Mouse (Mus musculus): ENCODE measurements around the gene Rab4b. TPM values are rescaled to one million over a fixed set of nuclear protein-coding genes. Genes with fewer than 3 reads are reported as not detected.

Rab4b gene
- total RNA-seq (2017): 66.0 and 67.0 TPM in 2 replicates

DNA sequence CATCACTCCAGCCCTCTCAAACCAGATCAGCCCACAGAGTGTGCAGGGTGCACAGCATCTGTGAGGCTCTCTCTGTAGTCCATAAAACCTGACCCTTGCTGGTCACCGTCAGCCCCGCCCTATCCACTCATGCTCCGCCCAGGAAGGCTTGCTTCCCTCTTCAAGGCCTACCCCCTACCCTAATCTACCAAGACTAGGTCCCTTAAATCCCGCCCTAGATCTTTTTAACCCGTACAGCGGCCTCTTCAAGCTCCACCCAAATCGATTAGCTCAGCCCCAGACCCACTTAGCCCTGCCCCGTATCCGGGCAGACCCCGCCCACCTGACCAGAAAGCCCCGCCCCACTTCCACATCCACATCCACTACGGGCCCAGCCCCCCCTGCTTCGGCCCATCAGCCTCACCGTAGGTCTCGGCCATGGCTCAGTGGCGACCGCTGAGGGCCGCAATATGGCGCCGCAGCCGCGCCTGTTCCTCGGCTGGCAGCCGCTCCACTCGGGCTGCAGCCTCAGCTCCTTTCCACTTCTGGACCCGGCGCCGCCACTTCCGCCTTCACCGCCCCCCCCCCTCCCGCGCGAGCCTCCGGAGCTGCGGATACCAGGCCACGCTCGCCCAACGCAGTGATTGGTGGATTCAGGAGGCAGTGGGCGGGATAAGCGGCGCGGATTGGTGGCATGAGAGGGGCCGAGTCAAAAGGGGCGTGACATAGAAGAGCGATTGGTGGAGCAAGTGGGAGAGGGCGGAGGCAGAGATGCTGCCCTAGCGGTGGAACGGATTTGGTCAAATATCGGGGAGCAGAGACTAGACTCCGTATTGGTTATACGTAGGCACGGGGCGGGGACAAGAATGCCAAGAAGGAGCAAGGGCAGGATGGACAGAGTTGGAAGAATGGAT lies at the start of gene Rab4b:
TSS of gene Rab4b (minus strand) at position 573 of the 893 bp plus-strand sequence.
- ATAC-seq (ENCODE audit: extremely low read depth, insufficient number of reproducible peaks, low FRiP score, poor library complexity, severe bottlenecking): peak; percentile 94

DNA sequence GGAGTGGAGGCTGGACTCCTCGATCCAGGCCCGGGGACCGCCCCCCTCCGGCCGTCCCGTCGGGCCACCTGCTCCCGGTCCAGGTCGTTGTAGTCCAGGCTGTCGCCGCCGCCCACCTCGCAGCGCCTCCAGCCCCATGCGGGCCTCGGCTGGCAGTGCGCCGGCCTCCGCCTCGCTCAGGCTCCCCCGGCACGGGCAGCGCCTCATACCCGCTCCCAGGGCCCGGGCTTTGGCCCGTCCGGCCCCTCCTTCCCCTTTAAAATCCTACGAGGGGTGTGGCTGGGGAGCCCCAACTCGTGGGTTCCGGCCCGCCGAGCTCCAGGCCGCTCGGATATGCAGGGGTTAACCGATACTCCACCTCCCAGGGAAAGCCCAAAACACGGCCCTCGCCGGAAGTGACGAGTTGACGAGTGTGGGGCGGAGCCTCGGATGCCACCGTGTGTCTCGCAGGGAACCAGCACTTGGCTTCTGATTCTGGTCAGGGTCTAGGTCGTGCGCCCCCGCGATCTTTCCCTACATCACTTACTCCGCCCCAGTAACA lies 49.7 kb upstream of the Rab4b start, which contains the start of gene Itpkc:
TSS of gene Itpkc (minus strand) at position 381 of the 541 bp plus-strand sequence.
- peak; percentile 84 for ATAC-seq (ENCODE audit: extremely low read depth, insufficient number of reproducible peaks, low FRiP score, poor library complexity, severe bottlenecking)

DNA sequence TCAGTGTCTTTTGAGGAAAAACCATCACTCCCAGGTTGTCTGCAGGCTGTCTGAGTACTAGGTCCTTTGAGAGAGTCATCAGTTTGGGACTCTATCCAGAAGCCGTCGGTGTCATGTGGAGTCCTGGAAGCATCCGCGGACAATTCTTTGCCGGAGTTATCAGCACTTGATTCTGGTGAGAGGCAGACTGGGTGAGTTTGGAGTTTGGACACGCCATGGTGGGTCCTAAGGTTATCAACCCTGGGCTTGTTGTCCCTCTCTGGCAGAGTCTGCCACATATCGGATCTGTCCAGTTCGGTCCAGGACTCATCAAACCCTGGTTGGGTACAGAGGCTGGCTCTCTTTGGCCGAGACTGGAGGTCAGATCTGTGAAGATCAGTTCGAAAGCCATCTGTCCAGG lies 49.0 kb upstream of the Rab4b start:
- no peak for ATAC-seq (ENCODE audit: extremely low read depth, insufficient number of reproducible peaks, low FRiP score, poor library complexity, severe bottlenecking)

DNA sequence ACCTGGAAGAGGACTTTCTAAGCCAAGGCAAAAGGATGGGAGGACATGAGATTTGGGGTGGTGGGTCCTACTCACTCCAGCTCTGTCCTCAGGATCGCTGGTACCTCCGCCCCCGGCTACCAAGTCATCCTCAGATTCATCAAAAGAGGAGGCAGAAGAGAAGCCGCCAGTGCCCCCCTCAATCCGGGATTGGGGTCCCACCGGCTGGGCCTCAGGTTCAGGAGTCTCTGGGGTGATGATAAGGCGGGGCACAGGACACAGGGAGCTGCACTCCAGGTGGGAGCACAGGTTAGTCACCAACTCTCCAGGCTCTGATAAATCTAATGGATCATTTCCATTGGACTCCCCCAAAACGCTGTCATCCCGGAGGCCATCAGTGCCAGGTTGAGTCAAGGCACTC lies 48.6 kb upstream of the Rab4b start:
- ATAC-seq (ENCODE audit: extremely low read depth, insufficient number of reproducible peaks, low FRiP score, poor library complexity, severe bottlenecking): no peak

DNA sequence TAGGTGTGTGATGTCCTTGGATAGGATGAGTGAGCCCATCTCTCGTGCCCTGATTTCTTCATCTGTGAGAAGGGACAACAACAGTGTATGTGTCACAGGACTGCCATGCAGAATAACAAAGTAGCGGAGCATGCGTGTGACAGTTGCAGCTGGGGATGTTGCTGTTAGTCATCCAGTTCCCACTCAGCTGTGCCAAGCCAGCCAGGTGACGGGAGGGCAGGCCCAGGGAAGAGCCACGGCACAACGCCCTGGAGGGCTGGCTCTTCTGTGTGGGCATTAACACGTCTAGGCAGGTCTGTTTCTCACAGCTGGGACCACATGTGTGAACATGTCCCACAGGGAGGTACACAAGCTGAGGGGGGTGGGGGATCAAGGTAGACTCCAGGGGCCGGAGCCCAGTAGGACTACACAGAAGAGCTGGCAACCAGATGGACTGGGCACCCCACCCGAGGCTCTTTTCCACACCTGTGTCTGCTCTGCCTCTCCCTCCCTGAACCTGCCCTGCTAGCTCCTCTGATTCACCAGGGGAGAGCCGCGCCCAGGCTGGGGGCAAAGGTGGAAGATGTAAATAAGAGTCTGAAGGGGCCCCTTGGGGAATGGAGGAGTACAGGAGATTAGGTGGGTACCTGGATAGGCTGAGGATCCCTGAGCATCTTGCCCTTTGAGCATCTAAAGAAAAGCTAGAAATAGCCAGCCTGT lies 46.3 kb upstream of the Rab4b start:
- ATAC-seq (ENCODE audit: extremely low read depth, insufficient number of reproducible peaks, low FRiP score, poor library complexity, severe bottlenecking): no peak

DNA sequence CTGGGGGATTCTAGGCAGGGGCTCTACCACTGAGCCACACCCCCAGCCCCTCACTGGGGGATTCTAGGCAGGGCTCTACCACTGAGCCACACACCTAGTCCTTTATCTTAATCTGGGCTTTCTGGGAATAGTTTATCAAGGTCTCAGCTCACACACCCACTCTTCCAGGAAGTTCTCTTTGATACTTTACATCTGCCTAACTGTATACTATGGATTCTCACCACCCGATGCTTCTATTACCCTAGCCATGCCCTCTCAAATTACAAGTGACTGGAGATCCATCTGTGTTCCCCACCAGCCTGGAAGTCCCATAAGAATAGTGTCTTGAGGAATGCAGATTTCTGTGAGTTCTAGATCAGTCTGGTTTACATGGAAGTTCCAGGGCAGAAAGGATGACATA lies 43.8 kb upstream of the Rab4b start:
- no peak for ATAC-seq (ENCODE audit: extremely low read depth, insufficient number of reproducible peaks, low FRiP score, poor library complexity, severe bottlenecking)

DNA sequence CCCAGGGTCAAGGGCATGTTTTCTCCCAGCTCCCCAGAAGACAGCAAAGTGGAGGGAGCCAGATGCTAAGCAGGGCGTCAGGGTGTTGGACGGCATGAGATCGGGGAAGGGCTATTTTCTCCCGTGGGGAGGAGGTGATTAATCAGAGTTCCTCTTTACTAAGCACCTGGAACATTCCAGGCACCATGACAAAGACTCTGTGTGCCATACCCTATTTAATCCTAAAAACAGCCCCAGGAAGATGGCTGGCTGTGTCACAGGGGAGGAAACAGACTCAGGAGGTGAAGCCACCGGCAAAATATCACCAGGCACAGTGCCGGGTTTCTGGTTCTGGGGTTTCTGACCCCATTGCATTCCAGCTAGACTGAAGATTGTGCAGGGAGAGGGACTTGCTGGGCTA lies 43.2 kb upstream of the Rab4b start:
- no peak for ATAC-seq (ENCODE audit: extremely low read depth, insufficient number of reproducible peaks, low FRiP score, poor library complexity, severe bottlenecking)

DNA sequence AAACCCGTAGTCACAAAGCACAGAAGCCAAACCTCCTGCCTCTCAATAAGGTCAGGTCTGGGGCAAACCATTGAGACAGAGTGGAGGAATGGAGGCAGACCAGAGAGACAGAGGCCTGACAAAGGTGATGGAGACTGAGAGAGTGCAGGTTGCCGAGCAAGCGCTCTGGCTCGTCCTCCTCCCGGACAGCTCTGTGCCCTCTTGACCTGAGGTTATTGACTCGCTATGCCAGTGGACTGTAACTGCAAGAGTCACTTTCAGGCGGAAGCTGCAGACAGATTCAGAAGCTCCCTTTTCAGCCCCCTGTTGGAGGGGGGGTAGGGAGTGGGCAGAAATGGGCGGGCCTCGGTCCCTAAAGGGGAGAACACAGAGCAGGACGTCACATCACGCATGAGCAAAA lies 41.2 kb upstream of the Rab4b start:
- ATAC-seq (ENCODE audit: extremely low read depth, insufficient number of reproducible peaks, low FRiP score, poor library complexity, severe bottlenecking): no peak

DNA sequence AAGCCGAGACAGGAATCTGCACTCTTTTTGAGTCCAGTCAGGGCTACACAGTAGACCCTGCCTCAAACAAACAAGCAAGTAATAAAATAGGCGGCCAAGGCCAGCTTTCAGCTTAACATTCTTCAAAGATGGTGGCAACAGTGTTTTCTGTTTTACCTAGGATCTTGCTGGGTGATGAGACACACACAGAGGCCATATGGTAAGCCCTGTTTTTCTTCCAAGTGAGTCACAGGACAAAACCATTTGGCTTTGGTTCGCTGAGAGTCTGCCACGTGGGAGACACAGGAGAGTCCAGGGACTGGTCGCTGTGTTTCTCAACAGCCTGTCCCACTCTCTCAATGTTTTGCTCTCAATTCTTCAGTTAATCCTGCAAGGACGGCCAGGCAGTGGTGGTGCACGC lies 39.9 kb upstream of the Rab4b start:
- no peak for ATAC-seq (ENCODE audit: extremely low read depth, insufficient number of reproducible peaks, low FRiP score, poor library complexity, severe bottlenecking)

DNA sequence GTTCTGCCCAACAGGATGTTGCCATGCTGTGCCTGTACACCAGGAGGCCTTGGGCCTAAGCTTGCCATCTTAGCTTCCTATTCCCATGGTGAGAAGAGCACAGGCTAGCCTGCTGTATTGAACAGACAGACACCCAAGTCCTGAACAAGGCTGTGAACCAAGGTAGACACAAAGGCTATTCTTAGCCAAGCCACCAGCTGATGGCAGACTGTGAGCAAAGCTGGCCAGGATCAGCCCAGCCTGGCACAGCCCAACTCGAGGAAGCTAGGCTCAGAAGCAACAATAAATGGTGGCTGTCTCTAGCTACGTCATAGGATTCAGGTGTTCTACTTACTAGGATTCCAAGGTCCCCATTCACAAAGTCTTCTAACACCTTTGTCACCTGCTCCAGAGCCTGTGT lies 33.9 kb upstream of the Rab4b start:
- ATAC-seq (ENCODE audit: extremely low read depth, insufficient number of reproducible peaks, low FRiP score, poor library complexity, severe bottlenecking): no peak

DNA sequence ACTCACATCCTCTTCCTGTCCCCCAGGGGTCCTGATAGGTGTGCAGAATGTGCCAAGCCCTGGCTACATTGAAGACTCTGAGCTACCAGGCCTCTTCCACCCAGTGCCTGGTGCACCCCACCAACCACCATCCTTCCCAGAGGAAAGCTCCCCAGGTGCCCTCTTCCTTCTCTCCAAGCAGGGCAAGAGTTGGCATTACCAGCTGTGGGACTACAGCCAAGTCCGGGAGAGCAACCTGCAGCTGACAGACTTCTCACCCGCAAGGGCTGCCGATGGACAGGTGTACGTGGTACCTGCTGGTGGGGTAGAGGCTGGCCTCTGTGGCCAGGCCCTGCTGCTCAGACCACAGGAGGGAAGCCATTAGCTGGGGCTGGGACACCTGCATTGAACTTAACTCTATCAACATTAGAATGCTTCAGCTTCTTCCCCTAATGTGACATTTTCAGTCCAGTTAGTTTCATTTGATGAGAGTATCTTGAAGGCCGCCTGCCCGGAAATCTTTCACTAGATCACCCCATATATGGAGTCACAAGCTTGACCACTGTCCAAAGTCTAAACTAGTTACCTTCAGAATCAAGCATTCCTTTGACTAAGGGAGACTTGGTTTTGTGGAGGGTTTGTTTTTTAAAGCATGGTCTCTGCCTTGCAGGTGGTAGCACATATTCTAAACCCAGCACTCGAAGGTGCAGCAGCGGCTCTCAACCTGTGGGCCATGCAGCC lies 25.2 kb upstream of the Rab4b start:
- ATAC-seq (ENCODE audit: extremely low read depth, insufficient number of reproducible peaks, low FRiP score, poor library complexity, severe bottlenecking): no peak

DNA sequence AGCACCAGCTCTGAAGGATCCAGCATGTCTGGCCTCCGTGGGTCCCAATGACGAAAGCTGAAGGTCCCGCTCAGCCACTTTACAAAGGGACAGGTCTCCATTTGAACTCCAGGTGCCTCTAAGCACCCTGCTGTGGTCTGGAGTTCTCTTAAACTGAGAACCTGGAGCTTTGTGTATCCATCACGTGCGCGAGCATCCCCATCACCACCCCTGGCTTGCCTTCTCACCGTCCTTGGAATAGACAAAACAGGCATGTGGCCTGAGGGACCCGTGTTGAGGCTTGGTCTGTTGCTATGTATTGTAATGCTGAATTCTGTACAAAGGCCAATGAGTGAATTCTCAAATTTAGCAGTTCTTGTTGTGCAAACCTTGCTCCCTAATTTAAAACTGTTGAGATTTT lies 20.1 kb upstream of the Rab4b start:
- no peak for ATAC-seq (ENCODE audit: extremely low read depth, insufficient number of reproducible peaks, low FRiP score, poor library complexity, severe bottlenecking)

DNA sequence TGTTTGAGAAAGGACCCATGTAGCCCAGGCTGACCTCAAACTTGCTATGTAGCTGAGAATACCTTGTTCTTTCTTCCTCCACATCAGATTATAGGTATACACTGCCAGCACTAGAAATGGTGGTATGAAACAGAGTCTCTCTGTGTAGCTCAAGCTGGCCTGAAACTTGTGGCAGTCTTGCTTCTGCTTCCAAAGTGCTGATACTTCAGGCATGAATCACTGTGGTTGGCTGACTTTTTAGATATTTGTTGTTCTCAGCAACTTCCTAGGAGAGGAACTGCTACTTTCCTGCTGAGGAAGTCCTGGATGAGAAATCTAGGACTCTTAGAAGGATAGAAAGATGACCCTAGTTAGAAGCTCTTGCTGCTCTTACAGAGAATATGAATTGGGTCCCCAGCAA lies 19.7 kb upstream of the Rab4b start:
- no peak for ATAC-seq (ENCODE audit: extremely low read depth, insufficient number of reproducible peaks, low FRiP score, poor library complexity, severe bottlenecking)

DNA sequence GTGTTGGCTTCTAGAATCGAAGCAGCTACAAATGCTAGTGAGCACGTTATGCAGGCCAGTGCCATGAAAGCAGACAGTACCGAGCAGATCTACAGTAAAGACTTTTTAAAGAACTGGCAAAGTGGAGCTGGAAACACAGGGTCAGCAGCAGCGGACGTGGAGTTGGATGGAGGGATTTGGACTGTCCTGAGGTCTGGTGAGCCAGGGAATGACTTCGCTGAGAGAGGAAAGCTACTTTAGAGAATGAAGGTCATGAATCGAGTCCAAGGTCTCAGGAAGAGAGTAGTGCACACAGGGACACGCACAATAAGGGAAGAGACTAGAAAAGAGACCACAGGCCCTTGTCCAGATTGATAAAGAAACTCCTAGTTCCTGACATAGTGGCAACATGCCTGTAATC lies 18.9 kb upstream of the Rab4b start:
- no peak for ATAC-seq (ENCODE audit: extremely low read depth, insufficient number of reproducible peaks, low FRiP score, poor library complexity, severe bottlenecking)

DNA sequence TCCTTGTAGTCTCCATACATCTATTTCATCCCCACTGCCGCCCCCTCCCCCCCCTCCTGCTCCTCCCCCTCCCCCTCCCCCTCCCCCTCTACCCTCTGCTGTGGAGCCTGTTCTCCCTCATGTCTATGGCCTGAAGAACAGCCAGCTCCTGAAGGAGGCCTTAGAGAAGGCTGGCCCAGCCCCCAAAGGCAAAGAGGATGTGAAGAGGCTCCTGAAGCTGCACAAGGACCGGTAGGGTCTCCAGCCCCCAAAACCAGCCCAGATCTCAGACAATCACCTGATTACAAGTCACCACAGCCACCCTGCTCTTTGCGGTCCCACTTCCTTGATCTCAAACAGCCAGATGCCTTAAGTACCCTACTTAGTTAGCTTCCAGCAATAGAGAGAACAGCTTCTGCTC lies 18.4 kb upstream of the Rab4b start:
- ATAC-seq (ENCODE audit: extremely low read depth, insufficient number of reproducible peaks, low FRiP score, poor library complexity, severe bottlenecking): no peak

DNA sequence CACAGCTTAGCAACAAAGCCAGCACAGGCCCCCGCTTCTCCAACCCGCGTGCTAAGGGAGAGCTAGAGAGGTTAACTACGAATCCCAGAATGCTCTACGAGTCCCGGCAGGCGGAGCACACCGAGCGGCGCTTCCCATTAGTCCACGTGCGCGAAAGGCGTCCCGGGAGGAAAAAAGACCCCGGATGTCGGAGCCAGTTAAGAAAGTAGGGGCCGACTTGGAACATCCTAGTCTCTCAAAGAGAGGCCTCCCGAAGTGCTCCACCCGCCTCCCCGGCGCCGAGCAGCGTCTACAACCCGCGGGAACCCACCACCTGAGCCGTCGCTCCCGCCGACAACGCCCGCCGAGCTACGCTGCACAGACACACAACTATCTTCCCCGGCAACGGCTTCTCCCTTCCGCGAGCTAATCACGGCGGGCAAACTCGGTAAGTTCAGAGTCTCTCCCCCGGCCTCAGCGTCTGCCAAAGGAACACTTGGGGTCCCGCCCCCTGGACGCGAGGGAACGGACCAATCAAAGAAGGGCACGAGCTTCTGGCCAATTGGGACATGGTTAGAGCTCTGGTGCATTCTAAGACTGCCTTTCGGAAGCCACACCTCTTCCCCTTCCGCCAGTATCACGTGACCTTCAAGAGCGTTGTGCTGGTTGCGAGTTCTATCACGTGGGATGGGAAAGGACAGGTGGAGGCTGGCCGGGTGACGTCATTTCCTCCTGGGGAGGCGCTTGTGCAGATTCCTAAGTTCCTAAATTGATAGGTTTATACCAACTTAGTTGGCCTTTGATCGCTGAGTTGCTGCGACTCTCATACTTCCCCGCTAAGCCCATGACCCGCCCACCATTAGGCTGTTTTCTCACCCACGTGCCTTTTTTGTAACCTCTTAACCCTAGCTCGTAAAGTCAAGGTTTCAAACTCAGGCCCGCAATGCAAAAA lies 17.2 kb upstream of the Rab4b start, which contains the start of the genes BC024978 and Snrpa:
TSS of gene BC024978 (plus strand) at position 101 of the 931 bp plus-strand sequence.
TSS of gene Snrpa (minus strand) at position 591 of the 931 bp plus-strand sequence.
- ATAC-seq (ENCODE audit: extremely low read depth, insufficient number of reproducible peaks, low FRiP score, poor library complexity, severe bottlenecking): peak; percentile 96

DNA sequence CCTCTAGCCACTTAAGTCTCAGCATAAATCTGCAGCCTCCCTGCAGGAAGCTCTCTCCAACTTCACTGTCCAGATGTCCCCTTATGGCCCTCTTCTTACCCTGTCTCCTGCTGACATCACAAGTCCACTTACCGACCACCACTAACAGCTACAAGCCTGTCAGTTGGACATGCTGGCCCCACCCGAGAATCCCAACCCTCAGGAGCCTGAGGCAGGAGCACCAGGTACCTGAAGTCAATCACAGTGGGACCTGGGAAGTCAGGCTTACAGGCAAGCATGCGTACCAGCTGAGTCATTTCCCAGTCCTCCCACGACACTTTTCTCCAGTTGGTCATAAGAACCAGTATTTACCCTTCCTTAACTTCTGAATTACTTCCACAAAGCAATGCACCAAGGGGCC lies 15.0 kb upstream of the Rab4b start:
- ATAC-seq (ENCODE audit: extremely low read depth, insufficient number of reproducible peaks, low FRiP score, poor library complexity, severe bottlenecking): no peak

DNA sequence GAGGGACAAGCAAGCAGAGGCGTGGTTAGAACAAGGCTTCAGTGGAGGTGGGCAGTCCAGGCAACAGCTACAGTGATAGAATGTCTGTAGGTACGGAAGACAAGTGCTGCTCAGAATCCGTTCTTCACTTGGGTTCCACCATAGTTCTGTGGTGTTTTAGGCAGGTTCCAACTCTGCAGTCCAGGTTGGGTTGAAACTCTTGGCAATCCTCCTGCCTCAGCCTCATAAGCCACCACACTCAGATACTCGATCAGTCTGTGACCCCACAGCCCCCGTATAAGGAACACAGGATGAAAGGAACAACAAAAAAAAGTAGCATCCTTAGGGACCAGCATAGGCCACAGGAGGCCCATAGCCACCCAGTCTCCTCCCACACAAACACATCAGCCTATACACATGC lies 13.7 kb upstream of the Rab4b start:
- ATAC-seq (ENCODE audit: extremely low read depth, insufficient number of reproducible peaks, low FRiP score, poor library complexity, severe bottlenecking): no peak

All from neutrophil, adult 5-6 weeks (primary cell).